Mouse (Mus musculus) intestine, embryonic 15.5 days (tissue): Measurements from ENCODE around the gene Zbtb7b. TPM values are rescaled to one million over a fixed set of nuclear protein-coding genes. Genes with fewer than 3 reads are reported as not detected.
"Not testable (repeated sequence)": the region's sequence is repeated elsewhere in the genome, so short reads cannot be mapped to it uniquely, and the experiment has no call there.

Experiments used
- ATAC-seq: fragments of 200-750 bp; cut with Nextera tagmentation; 2 replicates; pipeline ENCODE4 v1.8.0; 2017; ENCODE audit warnings: moderate TSS enrichment, moderate library complexity
- H3K27ac ChIP-seq: fragments of 300-500 bp; sonication (generic); 2 replicates; pipeline ENCODE4 v1.5.1; 2015; ENCODE audit warnings: mild to moderate bottlenecking, inconsistent platforms
- H3K27me3 ChIP-seq: fragments of 300-500 bp; sonication (generic); replicated peaks from 2 replicates; pipeline ENCODE4 v1.6.1; 2015; ENCODE audit warnings: inconsistent platforms
- H3K36me3 ChIP-seq: fragments of 300-500 bp; sonication (generic); 2 replicates; pipeline ENCODE4 v1.6.1; 2015; ENCODE audit warnings: inconsistent platforms
- H3K4me1 ChIP-seq: fragments of 300-500 bp; sonication (generic); replicated peaks from 2 replicates; pipeline ENCODE4 v1.6.1; 2015; ENCODE audit warnings: inconsistent platforms
- H3K4me2 ChIP-seq: fragments of 300-500 bp; sonication (generic); replicated peaks from 2 replicates; pipeline ENCODE4 v1.6.1; 2015; ENCODE audit warnings: mild to moderate bottlenecking, inconsistent platforms
- H3K4me3 ChIP-seq: fragments of 300-500 bp; sonication (generic); replicated peaks from 2 replicates; pipeline ENCODE4 v1.5.1; 2015; ENCODE audit warnings: inconsistent platforms
- H3K9ac ChIP-seq: fragments of 300-500 bp; sonication (generic); 2 replicates; pipeline ENCODE4 v1.6.1; 2015; ENCODE audit warnings: inconsistent platforms
- H3K9me3 ChIP-seq: fragments of 300-500 bp; sonication (generic); 2 replicates; pipeline ENCODE4 v1.6.1; 2016; ENCODE audit warnings: inconsistent platforms
- WGBS: fragments of 180-500 bp; shearing (Covaris S2); methylation state at CpG from one replicate; pipeline ENCODE4 v1.1.7; 2015; 5-methylcytosine and 5-hydroxymethylcytosine counted together
- polyA plus RNA-seq: library from polyadenylated mRNA; unstranded; fragments of >200 nt; fragmentation: Nextera tagmentation; extraction: Ambion mirVana; gene quantifications from 2 replicates; pipeline ENCODE4 v1.2.1, GENCODE M21; 2015

Gene Zbtb7b
- polyA plus RNA-seq: 8.9 and 10.4 TPM in 2 replicates

DNA sequence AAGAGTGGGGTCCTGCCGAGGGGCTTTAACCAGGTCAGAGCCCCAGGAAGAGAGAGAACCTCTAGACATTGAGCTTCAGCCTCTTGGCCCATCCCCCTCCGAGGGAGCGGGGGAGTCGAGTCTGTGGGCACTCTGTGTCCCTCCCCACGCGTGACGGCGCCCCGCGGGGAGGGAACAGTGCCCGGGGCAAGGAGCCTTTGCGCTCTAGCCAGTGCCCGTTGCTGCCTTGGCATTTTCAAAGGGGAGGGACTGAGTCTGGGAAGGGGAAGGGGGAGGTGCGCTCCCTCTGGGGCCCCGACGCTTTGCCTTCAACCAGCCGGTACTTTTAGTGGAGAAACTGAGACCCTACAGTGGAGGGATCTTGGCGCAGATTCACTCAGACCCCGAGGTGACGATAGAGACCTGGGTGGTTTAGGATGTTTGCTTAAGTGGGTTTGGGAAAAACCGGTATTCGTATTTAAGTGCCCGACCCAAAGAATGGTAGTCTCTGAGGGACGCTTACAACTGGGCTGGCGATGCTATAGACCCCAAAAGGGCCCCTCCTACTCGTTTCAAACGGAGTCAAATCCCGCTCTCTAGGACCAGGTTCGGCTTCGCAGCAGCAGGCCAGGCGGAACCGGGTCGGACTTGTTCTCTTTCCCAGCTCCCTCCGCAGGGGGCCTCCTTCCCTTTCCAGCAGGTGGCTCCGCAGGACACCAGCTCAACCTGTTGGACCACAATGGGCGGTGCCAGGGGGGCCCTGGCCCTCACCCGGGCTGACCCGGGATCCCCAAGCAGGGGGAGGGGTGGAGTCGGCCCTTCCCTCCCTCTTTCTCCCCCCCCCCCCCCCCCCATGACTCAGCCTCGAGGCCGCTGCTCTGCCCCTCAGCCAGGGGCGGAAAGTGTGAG lies at the start of gene Zbtb7b:
Zbtb7b (minus strand) TSS at position 771 of the 888 bp plus-strand sequence.
- H3K4me1 ChIP-seq: peaks cover 54% of the 10 kb centered on the region
- peak within 1 kb of the TSS; percentile 61 for H3K4me3 ChIP-seq
- peak within 1 kb of the TSS; percentile 69 for H3K9ac ChIP-seq
- peak within 1 kb of the TSS; percentile 92 for H3K4me2 ChIP-seq
- peak; percentile 68 for ATAC-seq
- H3K9me3 ChIP-seq: no peaks in the 10 kb centered on the region
- no peaks in the 10 kb centered on the region for H3K27me3 ChIP-seq
- peak within 1 kb of the TSS; percentile 93 for H3K27ac ChIP-seq
- H3K36me3 ChIP-seq: no peaks in the 10 kb centered on the region
- WGBS: under 1% methylated on average over 36 of the region's 42 CpGs

DNA sequence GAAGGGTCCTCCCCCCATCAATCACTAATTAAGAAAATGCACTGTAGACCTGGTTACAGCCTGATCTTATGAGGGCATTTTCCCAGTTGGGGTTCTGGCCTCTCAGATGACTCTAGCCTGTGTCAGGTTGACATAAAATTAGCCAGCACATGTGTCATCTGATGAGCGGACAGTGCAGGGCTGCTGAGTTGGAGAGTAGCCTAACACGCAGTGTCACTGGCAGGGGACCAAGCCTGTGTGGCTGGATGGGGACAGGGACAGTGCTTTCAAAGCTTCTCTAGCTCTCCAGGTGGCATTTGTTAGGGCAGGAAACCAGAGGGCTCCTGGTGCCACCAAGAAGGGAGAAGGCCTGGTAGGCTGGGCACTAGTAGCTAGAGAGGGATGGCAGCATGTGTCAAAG lies 46.1 kb upstream of the Zbtb7b start:
- no peaks in the 10 kb centered on the region for H3K9me3 ChIP-seq
- peaks cover 7% of the 10 kb centered on the region for H3K4me1 ChIP-seq
- 95% methylated on average over 2 of the region's 2 CpGs for WGBS
- H3K27me3 ChIP-seq: no peaks in the 10 kb centered on the region
- no peak overlapping the region for H3K4me2 ChIP-seq
- H3K36me3 ChIP-seq: peaks cover 4% of the 10 kb centered on the region; the same call in 1 of the 2 replicates
- H3K9ac ChIP-seq: no peak overlapping the region
- ATAC-seq: no peak
- H3K27ac ChIP-seq: no peak overlapping the region
- H3K4me3 ChIP-seq: no peak overlapping the region

DNA sequence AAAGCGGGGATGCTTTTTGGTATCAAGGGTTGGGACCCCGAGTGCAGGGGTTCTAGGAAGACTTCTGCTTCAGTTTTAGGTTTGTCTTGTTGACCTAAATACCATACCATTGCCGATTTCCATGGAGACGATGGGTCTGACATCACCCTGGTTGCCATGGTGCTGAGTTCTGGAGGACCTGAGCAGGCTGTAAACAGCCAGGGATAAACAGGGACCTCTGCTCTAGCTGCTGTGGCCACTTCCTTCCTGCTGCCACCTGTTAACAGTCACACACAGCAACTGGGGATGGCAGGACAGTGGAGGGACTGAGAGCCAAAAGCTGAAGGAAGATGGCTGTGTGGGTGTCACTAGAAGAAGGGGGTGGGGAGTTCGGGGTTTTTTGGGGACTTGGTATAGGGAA lies 42.7 kb upstream of the Zbtb7b start:
- Histone ChIP-seq H3K36me3 (peaks cover 16% of the 10 kb centered on the region), H3K4me3 (peak overlapping the region; percentile 53), H3K9ac (peak overlapping the region; percentile 55), H3K9me3 (no peaks in the 10 kb centered on the region), H3K27ac (peak overlapping the region; percentile 65), H3K4me2 (peak overlapping the region; percentile 64), H3K27me3 (no peaks in the 10 kb centered on the region), H3K4me1 (peaks cover 9% of the 10 kb centered on the region)
- peak; percentile 23; the same call in 1 of the 2 replicates for ATAC-seq
- WGBS: 30% methylated on average over 5 of the region's 5 CpGs

DNA sequence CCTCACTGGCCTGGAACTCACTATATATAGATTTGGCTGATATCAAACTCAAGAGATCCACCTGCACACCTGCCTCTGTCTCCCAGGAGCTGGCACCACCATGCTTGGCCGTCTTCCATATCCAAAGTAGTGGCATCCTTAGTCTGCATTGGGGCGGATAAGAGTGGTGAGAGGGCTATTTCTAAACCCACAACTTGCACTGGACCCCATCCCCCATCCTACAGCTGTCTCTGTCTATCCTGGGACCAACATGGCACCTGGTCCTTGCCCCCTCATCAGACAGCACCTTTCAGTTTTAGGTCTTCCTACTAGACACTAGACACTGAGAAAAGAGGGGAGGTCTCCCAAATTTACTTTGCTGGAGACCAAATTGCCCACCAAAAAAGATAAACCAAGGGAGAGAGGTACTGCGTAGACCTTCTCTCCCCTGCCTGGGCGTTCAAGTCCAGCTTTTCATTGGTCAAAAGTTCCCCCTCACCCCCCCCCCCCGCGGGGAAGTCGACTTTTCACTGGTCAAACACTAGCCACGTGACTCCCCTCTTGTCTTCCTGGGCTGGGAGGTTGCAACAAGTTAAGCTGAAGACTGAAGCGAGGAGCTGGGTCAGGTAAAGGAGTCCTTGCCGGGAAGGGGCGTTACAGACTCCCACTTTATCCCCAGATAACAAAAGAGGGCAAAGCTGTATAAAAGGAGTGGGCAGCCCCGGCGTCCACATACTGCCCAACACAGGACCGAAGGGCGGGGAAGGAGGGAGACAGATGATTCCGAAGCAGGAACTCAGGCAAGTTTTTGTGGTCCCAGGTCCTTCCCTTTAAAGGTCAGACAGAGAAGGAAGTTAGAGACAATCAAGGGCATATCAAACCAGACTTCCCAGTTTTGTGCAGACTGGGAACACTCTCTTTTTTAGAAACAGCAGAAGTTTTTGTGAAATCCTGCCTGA lies 41.9 kb upstream of the Zbtb7b start, which contains the start of gene Pbxip1:
Pbxip1 (plus strand) TSS at position 531 of the 938 bp plus-strand sequence.
- peak within 1 kb of the TSS; percentile 64 for H3K4me2 ChIP-seq
- H3K9ac ChIP-seq: peak within 1 kb of the TSS; percentile 55
- no peaks in the 10 kb centered on the region for H3K9me3 ChIP-seq
- peak within 1 kb of the TSS; percentile 65 for H3K27ac ChIP-seq
- H3K4me3 ChIP-seq: peak within 1 kb of the TSS; percentile 53
- 5% methylated on average over 16 of the region's 16 CpGs for WGBS
- peaks cover 17% of the 10 kb centered on the region for H3K36me3 ChIP-seq
- H3K4me1 ChIP-seq: peaks cover 13% of the 10 kb centered on the region
- peak; percentile 86 for ATAC-seq
- no peaks in the 10 kb centered on the region for H3K27me3 ChIP-seq

DNA sequence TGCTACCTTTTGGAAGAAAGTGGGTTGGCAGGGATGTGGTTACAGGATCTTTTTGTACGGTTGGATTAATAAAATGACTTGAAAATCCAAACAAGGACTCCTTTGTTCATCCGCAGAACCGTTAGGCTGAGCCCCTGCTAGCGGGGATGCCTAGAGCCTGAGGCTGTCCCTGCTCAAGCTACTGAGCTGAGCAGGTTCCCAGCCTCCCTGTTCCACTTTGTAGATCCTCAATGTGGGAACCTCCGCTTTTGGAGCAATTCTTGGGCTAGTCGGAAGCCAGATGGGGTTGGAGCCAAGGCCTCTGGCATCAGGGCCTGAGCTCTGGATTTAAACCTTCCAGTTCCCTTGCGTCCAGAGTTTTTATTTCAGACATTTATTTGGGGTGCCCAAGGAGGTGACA lies 40.5 kb upstream of the Zbtb7b start:
- no peak overlapping the region for H3K4me2 ChIP-seq
- no peak for ATAC-seq
- no peak overlapping the region for H3K4me3 ChIP-seq
- no peak overlapping the region for H3K9ac ChIP-seq
- H3K4me1 ChIP-seq: peaks cover 21% of the 10 kb centered on the region
- WGBS: 77% methylated on average over 7 of the region's 7 CpGs
- H3K27ac ChIP-seq: no peak overlapping the region
- H3K27me3 ChIP-seq: no peaks in the 10 kb centered on the region
- H3K36me3 ChIP-seq: peaks cover 17% of the 10 kb centered on the region
- H3K9me3 ChIP-seq: no peaks in the 10 kb centered on the region

DNA sequence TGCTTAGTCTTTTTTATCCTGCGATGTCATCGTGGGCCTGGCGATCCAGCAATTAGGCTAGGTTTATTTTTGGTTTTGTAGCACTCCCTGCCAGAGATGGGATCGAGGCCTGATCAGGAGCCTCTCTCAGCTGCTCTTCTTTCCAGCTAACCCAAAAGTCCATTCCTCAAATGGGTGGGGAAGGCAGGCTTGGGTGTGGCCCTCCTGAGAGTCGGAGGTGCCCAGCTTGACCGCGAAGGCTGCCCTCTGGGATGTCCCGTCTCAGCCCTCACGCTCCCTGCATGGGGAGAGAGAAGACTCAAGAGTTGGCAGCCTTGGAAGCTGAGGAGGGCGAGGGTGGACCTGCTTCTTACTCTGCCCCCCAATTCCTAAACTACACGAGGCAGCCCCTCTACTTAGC lies 40.0 kb upstream of the Zbtb7b start:
- peaks cover 21% of the 10 kb centered on the region for H3K4me1 ChIP-seq
- H3K27ac ChIP-seq: no peak overlapping the region
- no peak overlapping the region for H3K4me3 ChIP-seq
- H3K27me3 ChIP-seq: no peaks in the 10 kb centered on the region
- peaks cover 17% of the 10 kb centered on the region for H3K36me3 ChIP-seq
- no peak overlapping the region for H3K4me2 ChIP-seq
- no peak overlapping the region for H3K9ac ChIP-seq
- 85% methylated on average over 11 of the region's 11 CpGs for WGBS
- no peaks in the 10 kb centered on the region for H3K9me3 ChIP-seq
- no peak for ATAC-seq

DNA sequence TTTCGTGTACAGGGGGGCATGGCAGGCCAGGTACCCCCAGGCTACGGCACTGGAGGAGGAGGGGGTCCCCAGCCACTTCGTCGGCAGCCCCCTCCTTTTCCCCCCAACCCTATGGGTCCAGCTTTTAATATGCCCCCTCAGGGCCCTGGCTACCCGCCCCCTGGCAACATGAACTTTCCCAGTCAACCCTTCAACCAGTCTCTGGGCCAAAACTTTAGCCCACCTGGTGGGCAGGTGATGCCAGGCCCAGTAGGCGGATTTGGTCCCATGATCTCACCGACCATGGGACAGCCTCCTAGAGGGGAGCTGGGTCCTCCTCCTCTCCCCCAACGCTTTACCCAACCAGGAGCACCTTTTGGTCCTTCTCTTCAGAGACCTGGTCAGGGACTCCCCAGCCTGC lies 38.0 kb upstream of the Zbtb7b start:
- H3K36me3 ChIP-seq: peaks cover 22% of the 10 kb centered on the region
- H3K27ac ChIP-seq: no peak overlapping the region
- no peaks in the 10 kb centered on the region for H3K27me3 ChIP-seq
- H3K9me3 ChIP-seq: no peaks in the 10 kb centered on the region
- no peak overlapping the region for H3K4me3 ChIP-seq
- ATAC-seq: no peak
- peaks cover 21% of the 10 kb centered on the region for H3K4me1 ChIP-seq
- WGBS: 96% methylated on average over 8 of the region's 8 CpGs
- H3K4me2 ChIP-seq: no peak overlapping the region
- H3K9ac ChIP-seq: no peak overlapping the region

DNA sequence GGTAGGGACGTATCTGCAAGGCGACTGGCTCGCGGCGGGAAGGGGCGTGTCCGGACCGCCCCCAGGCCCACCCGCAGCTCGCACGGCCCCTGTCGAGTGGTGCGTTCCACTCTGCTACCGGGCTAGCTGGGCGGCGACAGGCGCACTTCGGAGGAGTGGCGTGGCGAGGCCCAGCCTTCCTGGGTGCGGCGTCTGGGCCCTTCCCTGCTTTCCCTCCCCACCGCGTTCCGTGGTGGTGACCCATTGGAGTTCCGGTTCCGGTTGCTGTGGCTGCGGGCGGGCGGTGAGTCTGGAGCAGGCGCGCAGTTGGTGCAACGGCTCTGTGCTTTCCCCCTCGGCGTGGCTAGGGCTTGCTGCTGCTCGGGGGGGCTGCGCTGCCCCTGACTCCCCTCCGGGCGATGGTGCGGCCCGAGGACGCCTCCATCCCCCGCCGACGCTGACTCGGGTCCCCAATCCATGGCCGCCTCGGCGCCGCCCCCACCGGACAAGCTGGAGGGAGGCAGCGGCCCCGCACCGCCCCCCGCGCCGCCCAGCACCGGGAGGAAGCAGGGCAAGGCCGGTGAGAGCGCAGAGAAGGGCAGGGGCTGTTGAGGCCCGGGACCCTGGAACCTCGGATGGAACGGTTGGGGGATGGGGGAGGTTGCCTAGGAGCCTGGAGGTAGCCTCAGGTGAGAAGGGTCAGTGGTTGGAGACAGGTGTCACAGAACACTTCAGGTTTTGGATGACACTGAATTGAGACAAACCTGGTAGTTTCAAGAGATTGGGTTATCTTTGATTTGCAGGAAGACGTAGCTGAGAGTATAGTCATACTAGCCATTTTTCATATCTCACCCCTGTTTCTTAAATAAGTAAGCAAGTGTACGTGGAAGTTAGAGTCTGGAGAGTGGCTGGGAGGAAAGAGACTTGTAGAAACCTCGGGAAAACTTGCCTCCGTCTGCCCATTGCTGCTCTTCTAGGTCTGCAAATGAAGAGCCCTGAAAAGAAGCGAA lies 35.9 kb upstream of the Zbtb7b start, which contains the start of gene Pygo2:
Pygo2 (plus strand) TSS at position 44 of the 989 bp plus-strand sequence.
- H3K4me1 ChIP-seq: peaks cover 14% of the 10 kb centered on the region
- peak within 1 kb of the TSS; percentile 96 for H3K4me3 ChIP-seq
- no peaks in the 10 kb centered on the region for H3K27me3 ChIP-seq
- no peaks in the 10 kb centered on the region for H3K9me3 ChIP-seq
- peaks cover 28% of the 10 kb centered on the region for H3K36me3 ChIP-seq
- peak within 1 kb of the TSS; percentile 92 for H3K27ac ChIP-seq
- H3K4me2 ChIP-seq: peak within 1 kb of the TSS; percentile 75
- 2% methylated on average over 66 of the region's 68 CpGs for WGBS
- ATAC-seq: peak; percentile 99
- peak within 1 kb of the TSS; percentile 95 for H3K9ac ChIP-seq

DNA sequence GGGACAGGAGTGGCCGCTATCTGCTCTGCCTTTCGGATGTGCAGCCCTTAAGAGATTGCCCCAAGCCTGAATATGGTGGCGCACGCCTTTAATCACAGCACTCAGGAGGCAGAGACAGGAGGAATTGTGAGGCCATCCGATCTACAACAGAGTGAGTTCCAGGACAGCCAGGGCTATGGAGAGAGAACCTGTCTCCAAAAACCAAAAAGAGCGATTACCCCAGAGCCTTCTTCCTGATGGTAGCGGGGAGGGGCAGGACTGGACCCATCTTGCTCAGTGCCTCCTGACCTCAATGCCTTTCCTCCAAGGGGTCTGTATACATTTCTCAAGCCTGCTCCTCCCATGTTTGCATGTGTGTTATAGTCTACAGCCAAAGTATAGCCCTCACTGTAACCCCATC lies 34.4 kb upstream of the Zbtb7b start:
- not testable (repeated sequence) for H3K9ac ChIP-seq, H3K4me3 ChIP-seq, ATAC-seq, H3K4me2 ChIP-seq, H3K27me3 ChIP-seq, H3K27ac ChIP-seq, H3K9me3 ChIP-seq
- WGBS: 90% methylated on average over 7 of the region's 7 CpGs
- peaks cover 35% of the 10 kb centered on the region for H3K36me3 ChIP-seq
- H3K4me1 ChIP-seq: peaks cover 26% of the 10 kb centered on the region

DNA sequence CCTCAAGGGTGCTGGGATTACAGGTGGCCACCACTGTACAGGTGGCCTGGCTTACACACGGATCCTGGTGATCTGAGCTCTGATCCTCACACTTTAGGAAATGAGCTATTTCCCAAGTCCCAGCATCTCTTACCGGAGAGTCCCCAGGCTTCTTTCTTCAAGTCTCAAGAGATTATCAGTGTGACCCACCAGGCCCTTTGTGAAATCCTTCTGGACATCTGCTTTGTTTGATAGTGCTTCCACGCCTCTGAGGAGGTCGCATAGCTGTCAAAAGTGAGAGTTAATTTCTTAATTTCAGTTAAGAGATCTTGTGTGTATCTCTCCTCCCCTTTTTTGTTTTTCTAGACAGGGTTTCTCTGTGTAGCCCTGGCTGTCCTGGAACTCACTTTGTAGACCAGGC lies 31.3 kb upstream of the Zbtb7b start:
- Histone ChIP-seq H3K9ac (no peak overlapping the region), H3K36me3 (peaks cover 18% of the 10 kb centered on the region), H3K4me1 (peaks cover 41% of the 10 kb centered on the region), H3K27me3 (no peaks in the 10 kb centered on the region), H3K4me3 (no peak overlapping the region), H3K9me3 (no peaks in the 10 kb centered on the region), H3K27ac (no peak overlapping the region), H3K4me2 (no peak overlapping the region)
- 88% methylated on average over 4 of the region's 4 CpGs for WGBS
- no peak for ATAC-seq

DNA sequence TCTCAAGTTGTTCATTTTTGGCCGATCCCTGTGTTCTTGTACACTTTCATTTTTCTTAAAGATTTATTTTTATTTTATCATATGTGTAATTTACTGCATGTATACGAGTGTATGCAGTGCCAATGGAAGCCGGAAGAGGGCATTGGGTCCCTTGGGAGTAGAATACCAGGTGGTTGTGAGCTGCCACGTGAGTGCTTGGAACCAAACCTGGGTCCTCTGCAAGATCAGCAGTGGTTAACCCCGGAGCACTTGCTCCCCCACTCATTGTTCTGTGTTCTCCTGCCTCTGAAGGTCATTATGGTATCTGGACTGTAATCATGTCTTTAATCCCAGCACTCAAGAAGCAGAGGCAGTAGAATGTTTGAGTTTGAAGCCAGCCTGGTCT lies 30.6 kb upstream of the Zbtb7b start:
- 80% methylated on average over 5 of the region's 5 CpGs for WGBS

More for the DNA sequence above, 30.6 kb upstream of the Zbtb7b start:
- H3K4me1 ChIP-seq: peaks cover 45% of the 10 kb centered on the region
- no peaks in the 10 kb centered on the region for H3K27me3 ChIP-seq
- H3K4me2 ChIP-seq: peak overlapping the region; percentile 19; the same call in 1 of the 2 replicates
- no peaks in the 10 kb centered on the region for H3K9me3 ChIP-seq
- 0 out of 2 replicates have a peak overlapping the region, but pooled peaks have one; percentile 7 for H3K27ac ChIP-seq
- no peak overlapping the region for H3K4me3 ChIP-seq
- H3K9ac ChIP-seq: no peak overlapping the region
- no peak for ATAC-seq
- H3K36me3 ChIP-seq: peaks cover 18% of the 10 kb centered on the region
